Mouse (Mus musculus): ENCODE measurements around the gene Sept9. TPM values are rescaled to one million over a fixed set of nuclear protein-coding genes. Genes with fewer than 3 reads are reported as not detected.

Gene Sept9
- polyA plus RNA-seq, 1 experiment from 2014 or later = 52.5 TPM

DNA sequence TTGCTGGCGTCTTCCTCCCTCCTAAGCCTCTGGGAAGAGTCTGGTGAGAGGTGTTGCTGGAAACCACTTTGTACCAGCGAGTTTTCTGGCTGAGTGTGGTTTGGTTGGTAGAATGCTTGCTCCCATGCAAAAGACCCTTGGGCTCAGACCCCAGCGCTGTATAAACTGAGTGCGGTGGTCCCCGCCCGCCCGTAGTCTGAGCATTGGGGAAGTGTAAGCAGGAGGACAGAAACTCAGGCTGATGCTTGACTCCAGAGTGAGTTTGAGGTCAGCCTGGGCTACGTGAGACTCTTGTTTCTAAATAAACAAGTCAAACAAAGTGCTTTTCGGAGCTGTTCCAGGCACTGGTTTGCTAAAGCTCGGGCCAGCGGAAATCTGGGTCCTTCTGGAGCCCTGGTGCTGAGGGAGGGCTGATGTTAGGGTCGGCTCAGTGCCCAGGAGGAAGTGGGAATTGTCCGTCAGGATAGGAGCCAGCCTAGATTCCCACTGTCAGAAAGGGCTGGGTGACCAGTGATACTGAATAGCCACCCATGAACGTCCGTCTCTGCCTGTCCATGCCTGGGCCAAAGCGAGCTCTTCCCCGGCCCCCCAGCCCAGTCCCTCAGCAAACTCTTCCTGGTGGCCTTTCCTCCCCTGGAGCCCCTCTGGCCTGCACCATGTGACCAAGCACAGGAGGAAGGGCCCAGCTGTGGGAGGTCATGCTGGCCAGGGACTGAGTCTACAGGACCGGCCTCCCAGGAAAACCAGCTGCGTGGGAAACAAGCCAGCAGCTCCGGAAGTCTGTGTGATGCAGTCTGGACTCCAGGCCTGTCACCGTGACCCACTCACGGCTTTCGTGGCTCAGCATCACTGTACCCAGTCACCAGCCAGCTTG is 112.8 kb downstream of the Sept9 start:
- TF ChIP-seq EP300 (IDR thresholded peaks at IDR 0.05) (peak; percentile 80), CTCF (IDR thresholded peaks at IDR 0.05) (no peak)
- H3K27ac ChIP-seq (ENCODE audit: low read length) = peak overlapping the region; percentile 90
- no peaks in the 10 kb centered on the region for H3K9me3 ChIP-seq (ENCODE audit: low read length)
- ATAC-seq = peak; percentile 70
- no peaks in the 10 kb centered on the region for H3K36me3 ChIP-seq (ENCODE audit: insufficient read depth, low read length)
- peak; percentile 89 for DNase-seq (ENCODE audit: low spot score)
- H3K9ac ChIP-seq (replicated peaks; ENCODE audit: low read depth) = no peak overlapping the region
- peaks cover 50% of the 10 kb centered on the region for H3K4me1 ChIP-seq (ENCODE audit: insufficient read depth, low read depth, low read length)
- no peak overlapping the region; the same call in 1 of the 2 replicates for H3K4me2 ChIP-seq (replicated peaks; ENCODE audit: low read depth, low read length)
- H3K27me3 ChIP-seq (replicated peaks; ENCODE audit: insufficient read depth, low read length) = no peaks in the 10 kb centered on the region
- 30% methylated on average over 22 of the region's 23 CpGs for WGBS
- no peak overlapping the region for H3K4me3 ChIP-seq (ENCODE audit: low read depth, low read length)

- no peaks in the 10 kb centered on the region for H3K9me3 ChIP-seq (ENCODE audit: low read length)
- H3K36me3 ChIP-seq (ENCODE audit: insufficient read depth, low read length) = no peaks in the 10 kb centered on the region
- DNase-seq (ENCODE audit: low spot score) = peak; percentile 66
- no peak for ATAC-seq
- H3K4me3 ChIP-seq (ENCODE audit: low read depth, low read length) = no peak overlapping the region
- no peak overlapping the region for H3K9ac ChIP-seq (replicated peaks; ENCODE audit: low read depth)
- peak overlapping the region; percentile 90 for H3K27ac ChIP-seq (ENCODE audit: low read length)
- H3K4me1 ChIP-seq (ENCODE audit: insufficient read depth, low read depth, low read length) = peaks cover 57% of the 10 kb centered on the region
- no peaks in the 10 kb centered on the region for H3K27me3 ChIP-seq (replicated peaks; ENCODE audit: insufficient read depth, low read length)
- TF ChIP-seq CTCF (IDR thresholded peaks at IDR 0.05) (peak; percentile 84), EP300 (IDR thresholded peaks at IDR 0.05) (no peak)
- H3K4me2 ChIP-seq (replicated peaks; ENCODE audit: low read depth, low read length) = no peak overlapping the region; the same call in 1 of the 2 replicates
- 35% methylated on average over 8 of the region's 8 CpGs for WGBS
Measured at GRCm38 (mm10) chr11:117312936-117313335, 113.5 kb downstream of the Sept9 start.

GRCm38 (mm10) chr11:117313446-117313845 is 114.0 kb downstream of the Sept9 start:
- H3K27ac ChIP-seq (ENCODE audit: low read length) = peak overlapping the region; percentile 90
- TF ChIP-seq CTCF (IDR thresholded peaks at IDR 0.05) = no peak
- TF ChIP-seq EP300 (IDR thresholded peaks at IDR 0.05) = no peak
- no peak overlapping the region for H3K4me3 ChIP-seq (ENCODE audit: low read depth, low read length)
- ATAC-seq = no peak
- WGBS = 77% methylated on average over 7 of the region's 7 CpGs
- H3K4me1 ChIP-seq (ENCODE audit: insufficient read depth, low read depth, low read length) = peaks cover 57% of the 10 kb centered on the region
- no peaks in the 10 kb centered on the region for H3K36me3 ChIP-seq (ENCODE audit: insufficient read depth, low read length)
- no peak overlapping the region for H3K9ac ChIP-seq (replicated peaks; ENCODE audit: low read depth)
- DNase-seq (ENCODE audit: low spot score) = no peak
- no peaks in the 10 kb centered on the region for H3K9me3 ChIP-seq (ENCODE audit: low read length)
- H3K27me3 ChIP-seq (replicated peaks; ENCODE audit: insufficient read depth, low read length) = no peaks in the 10 kb centered on the region
- no peak overlapping the region for H3K4me2 ChIP-seq (replicated peaks; ENCODE audit: low read depth, low read length)

DNA sequence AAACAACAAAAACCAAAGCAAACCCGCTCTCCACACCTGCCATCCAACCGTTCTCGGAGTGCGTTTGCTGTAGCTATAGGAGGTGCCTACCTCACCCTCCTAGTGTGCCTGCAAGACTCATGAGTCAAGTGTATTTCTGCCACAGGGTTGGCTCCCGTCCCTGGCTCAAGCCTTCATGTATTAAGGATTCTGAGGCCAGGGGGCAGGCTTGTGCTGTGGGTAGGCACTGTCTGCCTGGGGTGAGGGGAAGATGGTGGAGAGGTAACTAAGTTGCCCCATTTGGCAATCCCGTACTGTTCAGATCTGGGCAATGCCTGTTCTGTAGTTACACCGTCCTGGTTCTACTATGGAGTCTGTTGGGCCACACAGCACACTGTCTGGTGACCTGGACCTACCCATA is 114.6 kb downstream of the Sept9 start:
- no peaks in the 10 kb centered on the region for H3K36me3 ChIP-seq (ENCODE audit: insufficient read depth, low read length)
- DNase-seq (ENCODE audit: low spot score) (peak; percentile 65), ATAC-seq (no peak)
- H3K27me3 ChIP-seq (replicated peaks; ENCODE audit: insufficient read depth, low read length) = no peaks in the 10 kb centered on the region
- peaks cover 58% of the 10 kb centered on the region for H3K4me1 ChIP-seq (ENCODE audit: insufficient read depth, low read depth, low read length)
- WGBS = 67% methylated on average over 7 of the region's 7 CpGs
- no peak overlapping the region for H3K4me3 ChIP-seq (ENCODE audit: low read depth, low read length)
- 0 out of 2 replicates have a peak overlapping the region, but pooled peaks have one; percentile 90 for H3K27ac ChIP-seq (ENCODE audit: low read length)
- no peak overlapping the region for H3K4me2 ChIP-seq (replicated peaks; ENCODE audit: low read depth, low read length)
- TF ChIP-seq EP300 (IDR thresholded peaks at IDR 0.05) (no peak), CTCF (IDR thresholded peaks at IDR 0.05) (peak; percentile 58)
- no peaks in the 10 kb centered on the region for H3K9me3 ChIP-seq (ENCODE audit: low read length)
- H3K9ac ChIP-seq (replicated peaks; ENCODE audit: low read depth) = no peak overlapping the region

GRCm38 (mm10) chr11:117314520-117314919 is 115.1 kb downstream of the Sept9 start:
- ATAC-seq (no peak), DNase-seq (ENCODE audit: low spot score) (no peak)
- H3K4me1 ChIP-seq (ENCODE audit: insufficient read depth, low read depth, low read length) = peaks cover 60% of the 10 kb centered on the region
- H3K27ac ChIP-seq (ENCODE audit: low read length) = peak overlapping the region; percentile 57; the same call in 1 of the 2 replicates
- no peaks in the 10 kb centered on the region for H3K36me3 ChIP-seq (ENCODE audit: insufficient read depth, low read length)
- H3K4me2 ChIP-seq (replicated peaks; ENCODE audit: low read depth, low read length) = no peak overlapping the region
- no peak overlapping the region for H3K9ac ChIP-seq (replicated peaks; ENCODE audit: low read depth)
- TF ChIP-seq EP300 (IDR thresholded peaks at IDR 0.05) = no peak
- TF ChIP-seq CTCF (IDR thresholded peaks at IDR 0.05) = no peak
- no peaks in the 10 kb centered on the region for H3K27me3 ChIP-seq (replicated peaks; ENCODE audit: insufficient read depth, low read length)
- WGBS = 86% methylated on average over 8 of the region's 8 CpGs
- H3K4me3 ChIP-seq (ENCODE audit: low read depth, low read length) = no peak overlapping the region
- H3K9me3 ChIP-seq (ENCODE audit: low read length) = no peaks in the 10 kb centered on the region

DNA sequence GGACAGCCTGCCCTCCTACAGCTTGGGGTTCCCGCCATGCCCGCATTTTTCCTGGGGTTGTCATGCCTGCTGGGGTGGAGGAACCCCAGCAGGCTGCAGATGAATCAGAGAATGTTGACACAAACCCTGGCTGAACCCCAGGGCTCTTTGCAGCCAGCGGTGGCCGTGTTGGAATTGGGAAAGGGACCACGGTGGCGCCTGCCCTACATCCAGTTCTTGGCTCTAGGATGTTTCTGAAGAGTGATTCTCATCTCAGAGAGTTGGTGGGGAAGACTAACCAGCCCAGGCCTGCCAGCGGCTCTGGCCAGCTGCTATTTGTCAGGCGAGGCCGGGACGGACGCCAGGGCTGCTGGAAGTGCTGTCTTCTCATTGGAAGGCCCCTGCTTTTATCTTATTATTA is 115.8 kb downstream of the Sept9 start:
- peak; percentile 88 for DNase-seq (ENCODE audit: low spot score)
- Histone ChIP-seq H3K4me1 (ENCODE audit: insufficient read depth, low read depth, low read length) (peaks cover 58% of the 10 kb centered on the region), H3K4me3 (ENCODE audit: low read depth, low read length) (no peak overlapping the region), H3K36me3 (ENCODE audit: insufficient read depth, low read length) (no peaks in the 10 kb centered on the region), H3K27me3 (replicated peaks; ENCODE audit: insufficient read depth, low read length) (no peaks in the 10 kb centered on the region), H3K9me3 (ENCODE audit: low read length) (no peaks in the 10 kb centered on the region), H3K9ac (replicated peaks; ENCODE audit: low read depth) (no peak overlapping the region), H3K27ac (ENCODE audit: low read length) (peak overlapping the region; percentile 57; the same call in 1 of the 2 replicates), H3K4me2 (replicated peaks; ENCODE audit: low read depth, low read length) (no peak overlapping the region)
- peak; percentile 3; the same call in 1 of the 2 replicates for ATAC-seq
- TF ChIP-seq EP300 (IDR thresholded peaks at IDR 0.05) = peak; percentile 62
- TF ChIP-seq CTCF (IDR thresholded peaks at IDR 0.05) = no peak
- WGBS = 37% methylated on average over 11 of the region's 11 CpGs
